Mouse (Mus musculus) embryonic facial prominence, embryonic 13.5 days (tissue): ENCODE data around the gene AC161166.1. TPM values are rescaled to one million over a fixed set of nuclear protein-coding genes. Genes with fewer than 3 reads are reported as not detected.

Experiments
- ATAC-seq: fragments of 200-750 bp; cut with Nextera tagmentation; 2 replicates; pipeline ENCODE4 v1.8.0; 2017; ENCODE audit warnings: low read depth; ENCODE audit not compliant: insufficient number of reproducible peaks, insufficient read depth, low FRiP score, low TSS enrichment
- H3K27ac ChIP-seq: fragments of 300-500 bp; sonication (generic); 2 replicates; pipeline ENCODE4 v1.5.1; 2015; ENCODE audit warnings: moderate library complexity, mild to moderate bottlenecking, inconsistent platforms
- H3K27me3 ChIP-seq: fragments of 300-500 bp; sonication (generic); 2 replicates; pipeline ENCODE4 v1.6.1; 2015; ENCODE audit warnings: mild to moderate bottlenecking, inconsistent platforms
- H3K36me3 ChIP-seq: fragments of 300-500 bp; sonication (generic); 2 replicates; pipeline ENCODE4 v1.6.1; 2015; ENCODE audit warnings: mild to moderate bottlenecking, inconsistent platforms
- H3K4me1 ChIP-seq: fragments of 300-500 bp; sonication (generic); 2 replicates; pipeline ENCODE4 v1.6.1; 2015; ENCODE audit warnings: inconsistent platforms
- H3K4me2 ChIP-seq: fragments of 300-500 bp; sonication (generic); 2 replicates; pipeline ENCODE4 v1.6.1; 2015; ENCODE audit warnings: moderate library complexity, mild to moderate bottlenecking, inconsistent platforms
- H3K4me3 ChIP-seq: fragments of 300-500 bp; sonication (generic); 2 replicates; pipeline ENCODE4 v1.5.1; 2015; ENCODE audit warnings: mild to moderate bottlenecking, inconsistent platforms
- H3K9ac ChIP-seq: fragments of 300-500 bp; sonication (generic); 2 replicates; pipeline ENCODE4 v1.6.1; 2015; ENCODE audit warnings: mild to moderate bottlenecking, inconsistent platforms
- H3K9me3 ChIP-seq: fragments of 300-500 bp; sonication (generic); 2 replicates; pipeline ENCODE4 v1.6.1; 2016; ENCODE audit warnings: inconsistent platforms
- WGBS: fragments of 180-500 bp; shearing (Covaris S2); methylation state at CpG from one replicate; pipeline ENCODE4 v1.1.7; 2015; ENCODE audit warnings: mixed read lengths; 5-methylcytosine and 5-hydroxymethylcytosine counted together
- polyA plus RNA-seq: library from polyadenylated mRNA; unstranded; fragments of >200 nt; fragmentation: Nextera tagmentation; extraction: Ambion mirVana; gene quantifications from 2 replicates; pipeline ENCODE4 v1.2.1, GENCODE M21; 2015

The AC161166.1 gene
- polyA plus RNA-seq, 1 experiment from 2014 or later = 0.53 TPM

- Histone ChIP-seq H3K36me3 (peaks cover 36% of the 10 kb centered on the region), H3K4me3 (no peak overlapping the region), H3K4me1 (peaks cover 17% of the 10 kb centered on the region; the same call in 1 of the 2 replicates), H3K9ac (no peak overlapping the region), H3K27ac (no peak overlapping the region), H3K4me2 (no peak overlapping the region), H3K27me3 (peaks cover 11% of the 10 kb centered on the region), H3K9me3 (peaks cover 4% of the 10 kb centered on the region; the same call in 1 of the 2 replicates)
- ATAC-seq = no peak
- 78% methylated on average over 5 of the region's 5 CpGs for WGBS
Measured at GRCm38 (mm10) chr7:24537591-24537990, 25.3 kb upstream of the AC161166.1 start.

- 78% methylated on average over 4 of the region's 4 CpGs for WGBS
- no peak overlapping the region for H3K9ac ChIP-seq
- ATAC-seq = no peak
- H3K27me3 ChIP-seq = peaks cover 11% of the 10 kb centered on the region
- no peak overlapping the region for H3K4me2 ChIP-seq
- peaks cover 22% of the 10 kb centered on the region for H3K4me1 ChIP-seq
- H3K36me3 ChIP-seq = peaks cover 36% of the 10 kb centered on the region
- no peak overlapping the region for H3K27ac ChIP-seq
- H3K4me3 ChIP-seq = no peak overlapping the region
- H3K9me3 ChIP-seq = peaks cover 4% of the 10 kb centered on the region; the same call in 1 of the 2 replicates
Measured at GRCm38 (mm10) chr7:24537081-24537480, 24.8 kb upstream of the AC161166.1 start.

DNA sequence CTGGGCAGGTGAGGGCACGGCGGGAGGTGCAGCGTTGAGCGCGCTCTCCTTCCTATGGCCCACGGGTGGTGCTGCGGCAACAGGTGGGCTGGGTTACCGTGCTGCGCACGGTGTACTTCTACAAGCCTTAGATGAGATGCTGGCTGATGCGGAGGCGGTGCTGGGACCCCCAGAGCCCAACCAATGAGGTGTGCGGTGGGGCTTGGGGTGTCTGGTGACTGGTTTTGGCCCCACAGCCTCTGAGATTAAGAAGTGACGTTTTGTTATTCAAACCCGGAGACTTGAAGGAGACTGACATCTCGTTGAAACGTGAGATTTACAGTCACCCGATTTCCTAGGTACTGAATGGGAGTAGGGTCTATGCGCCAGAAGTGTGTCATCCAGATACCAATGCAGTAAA lies 22.0 kb upstream of the AC161166.1 start:
- Histone ChIP-seq H3K9me3 (peaks cover 4% of the 10 kb centered on the region; the same call in 1 of the 2 replicates), H3K4me1 (peaks cover 28% of the 10 kb centered on the region), H3K27me3 (peaks cover 11% of the 10 kb centered on the region), H3K4me2 (peak overlapping the region; percentile 30; the same call in 1 of the 2 replicates), H3K4me3 (peak overlapping the region; percentile 3; the same call in 1 of the 2 replicates), H3K36me3 (peaks cover 36% of the 10 kb centered on the region), H3K9ac (peak overlapping the region; percentile 40; the same call in 1 of the 2 replicates), H3K27ac (no peak overlapping the region)
- WGBS = 38% methylated on average over 19 of the region's 19 CpGs
- ATAC-seq = no peak

- peaks cover 30% of the 10 kb centered on the region for H3K4me1 ChIP-seq
- H3K9me3 ChIP-seq = peaks cover under 1% of the 10 kb centered on the region; the same call in 1 of the 2 replicates
- H3K27me3 ChIP-seq = peaks cover 11% of the 10 kb centered on the region
- peak overlapping the region; percentile 30; the same call in 1 of the 2 replicates for H3K4me2 ChIP-seq
- peak overlapping the region; percentile 40; the same call in 1 of the 2 replicates for H3K9ac ChIP-seq
- H3K36me3 ChIP-seq = peaks cover 36% of the 10 kb centered on the region
- H3K27ac ChIP-seq = no peak overlapping the region
- H3K4me3 ChIP-seq = peak overlapping the region; percentile 3; the same call in 1 of the 2 replicates
- ATAC-seq = no peak
- 39% methylated on average over 42 of the region's 42 CpGs for WGBS
Measured at GRCm38 (mm10) chr7:24533806-24534205, 21.6 kb upstream of the AC161166.1 start.

DNA sequence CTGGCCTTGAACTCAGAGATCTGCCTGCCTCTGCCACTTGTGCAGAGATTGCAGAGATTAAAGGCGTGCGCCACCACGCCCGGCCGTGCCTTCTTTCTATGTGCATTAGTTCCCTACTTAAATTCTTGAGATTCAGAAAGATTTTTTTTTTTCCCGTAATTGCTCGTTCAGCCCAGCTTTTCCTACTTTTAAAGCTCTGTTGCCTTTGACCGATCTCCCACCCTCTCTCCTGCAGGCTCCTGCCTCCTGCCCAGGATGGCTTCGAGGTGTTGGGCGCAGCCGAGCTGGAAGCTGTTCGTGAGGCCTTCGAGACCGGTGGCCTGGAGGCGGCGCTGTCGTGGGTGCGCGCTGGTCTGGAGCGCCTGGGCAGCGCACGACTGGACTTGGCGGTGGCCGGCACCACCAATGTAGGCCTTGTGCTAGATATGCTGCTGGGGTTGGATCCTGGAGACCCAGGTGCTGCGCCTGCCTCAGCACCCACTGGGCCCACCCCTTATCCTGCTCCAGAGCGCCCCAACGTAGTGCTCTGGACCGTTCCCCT lies 20.8 kb upstream of the AC161166.1 start:
- Histone ChIP-seq H3K9me3 (no peaks in the 10 kb centered on the region), H3K4me1 (peaks cover 30% of the 10 kb centered on the region), H3K36me3 (peaks cover 36% of the 10 kb centered on the region), H3K27me3 (peaks cover 11% of the 10 kb centered on the region), H3K4me2 (no peak overlapping the region), H3K9ac (no peak overlapping the region), H3K27ac (no peak overlapping the region), H3K4me3 (no peak overlapping the region)
- 72% methylated on average over 28 of the region's 28 CpGs for WGBS
- no peak for ATAC-seq

GRCm38 (mm10) chr7:24531211-24531971 lies 19.1 kb upstream of the AC161166.1 start:
- Histone ChIP-seq H3K9me3 (no peaks in the 10 kb centered on the region), H3K4me1 (peaks cover 39% of the 10 kb centered on the region), H3K27me3 (peaks cover 11% of the 10 kb centered on the region), H3K9ac (peak overlapping the region; percentile 92), H3K4me2 (peak overlapping the region; percentile 94), H3K36me3 (peaks cover 32% of the 10 kb centered on the region), H3K4me3 (peak overlapping the region; percentile 68), H3K27ac (peak overlapping the region; percentile 80)
- under 1% methylated on average over 43 of the region's 43 CpGs for WGBS
- ATAC-seq = peak; percentile 50

GRCm38 (mm10) chr7:24530062-24530931 lies 18.0 kb upstream of the AC161166.1 start, which contains the start of gene Irgq:
Gene Irgq, plus strand, starts transcription at chr7:24530689.
- Histone ChIP-seq H3K4me1 (peaks cover 47% of the 10 kb centered on the region), H3K27me3 (peaks cover 11% of the 10 kb centered on the region), H3K4me2 (peak within 1 kb of the TSS; percentile 94), H3K27ac (peak within 1 kb of the TSS; percentile 87), H3K9me3 (no peaks in the 10 kb centered on the region), H3K4me3 (peak within 1 kb of the TSS; percentile 68), H3K36me3 (peaks cover 22% of the 10 kb centered on the region), H3K9ac (peak within 1 kb of the TSS; percentile 92)
- WGBS = under 1% methylated on average over 44 of the region's 44 CpGs
- ATAC-seq = peak; percentile 89

DNA sequence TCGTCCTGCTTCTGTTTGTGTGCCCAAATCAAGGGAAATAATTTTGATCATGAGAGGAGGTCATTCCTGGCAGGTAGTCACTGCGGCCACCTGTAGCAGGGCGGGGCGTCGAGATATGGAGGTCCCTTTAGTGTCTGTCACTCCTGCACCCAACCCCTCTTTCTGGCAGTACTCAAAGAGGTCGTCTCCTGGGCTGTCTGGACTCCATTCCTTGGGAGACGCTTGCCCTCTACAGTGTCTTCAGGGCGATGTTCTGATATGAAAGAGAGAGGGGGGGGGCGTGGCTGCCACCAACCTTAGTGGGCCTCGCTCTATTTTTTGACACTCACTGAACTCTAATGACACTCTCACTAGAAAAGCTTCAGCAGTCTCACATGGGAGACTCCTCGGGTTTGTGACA lies 17.3 kb upstream of the AC161166.1 start:
- Histone ChIP-seq H3K27me3 (peaks cover 11% of the 10 kb centered on the region), H3K4me3 (peak overlapping the region; percentile 68), H3K9me3 (no peaks in the 10 kb centered on the region), H3K27ac (peak overlapping the region; percentile 87; the same call in 1 of the 2 replicates), H3K36me3 (peaks cover 18% of the 10 kb centered on the region), H3K4me2 (peak overlapping the region; percentile 94), H3K9ac (peak overlapping the region; percentile 92), H3K4me1 (peaks cover 47% of the 10 kb centered on the region)
- 56% methylated on average over 11 of the region's 11 CpGs for WGBS
- no peak for ATAC-seq

DNA sequence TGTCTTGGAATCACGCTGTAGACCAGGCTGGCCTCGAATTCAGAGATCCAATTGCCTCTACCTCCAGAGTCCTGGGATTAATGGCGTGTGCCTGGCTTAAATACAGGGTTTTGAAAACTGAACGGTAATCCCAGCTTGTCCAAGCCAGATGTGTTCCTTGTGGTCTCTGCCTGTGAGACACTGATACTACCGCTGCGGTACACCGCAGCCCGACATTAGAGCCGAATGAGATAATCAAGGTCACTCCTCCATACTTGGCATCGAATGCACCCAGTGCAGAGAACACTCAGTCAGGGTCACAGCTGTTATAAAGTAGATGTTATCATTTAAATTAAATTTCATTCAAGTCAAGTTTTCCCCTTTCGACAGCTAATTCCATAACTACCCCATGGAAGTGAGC lies 16.6 kb upstream of the AC161166.1 start:
- no peaks in the 10 kb centered on the region for H3K9me3 ChIP-seq
- H3K4me2 ChIP-seq = no peak overlapping the region
- H3K36me3 ChIP-seq = peaks cover 11% of the 10 kb centered on the region
- no peak for ATAC-seq
- H3K27me3 ChIP-seq = peaks cover 10% of the 10 kb centered on the region
- no peak overlapping the region for H3K9ac ChIP-seq
- peaks cover 42% of the 10 kb centered on the region for H3K4me1 ChIP-seq
- no peak overlapping the region for H3K4me3 ChIP-seq
- H3K27ac ChIP-seq = no peak overlapping the region
- WGBS = 77% methylated on average over 11 of the region's 11 CpGs

GRCm38 (mm10) chr7:24525686-24526420 lies 13.6 kb upstream of the AC161166.1 start:
- peak overlapping the region; percentile 38 for H3K4me2 ChIP-seq
- H3K27me3 ChIP-seq = no peaks in the 10 kb centered on the region
- H3K9ac ChIP-seq = no peak overlapping the region
- 70% methylated on average over 12 of the region's 12 CpGs for WGBS
- no peak for ATAC-seq
- peak overlapping the region; percentile 90 for H3K27ac ChIP-seq
- no peaks in the 10 kb centered on the region for H3K9me3 ChIP-seq
- no peak overlapping the region for H3K4me3 ChIP-seq
- H3K4me1 ChIP-seq = peaks cover 24% of the 10 kb centered on the region
- H3K36me3 ChIP-seq = no peaks in the 10 kb centered on the region
